Mouse (Mus musculus) stomach, embryonic 15.5 days (tissue): ENCODE measurements around the gene Zfp423. TPM values are rescaled to one million over a fixed set of nuclear protein-coding genes. Genes with fewer than 3 reads are reported as not detected.

Source experiments
- ATAC-seq: fragments of 200-750 bp; cut with Nextera tagmentation; 2 replicates; pipeline ENCODE4 v1.8.0; 2017; ENCODE audit warnings: low read depth, moderate number of reproducible peaks, moderate TSS enrichment; ENCODE audit not compliant: insufficient read depth, low FRiP score
- H3K27ac ChIP-seq: fragments of 300-500 bp; sonication (generic); 2 replicates; pipeline ENCODE4 v1.5.1; 2015; ENCODE audit warnings: mild to moderate bottlenecking, inconsistent platforms
- H3K27me3 ChIP-seq: fragments of 300-500 bp; sonication (generic); replicated peaks from 2 replicates; pipeline ENCODE4 v1.6.1; 2015; ENCODE audit warnings: inconsistent platforms
- H3K36me3 ChIP-seq: fragments of 300-500 bp; sonication (generic); 2 replicates; pipeline ENCODE4 v1.6.1; 2015; ENCODE audit warnings: inconsistent platforms
- H3K4me1 ChIP-seq: fragments of 300-500 bp; sonication (generic); 2 replicates; pipeline ENCODE4 v1.6.1; 2015; ENCODE audit warnings: inconsistent platforms
- H3K4me2 ChIP-seq: fragments of 300-500 bp; sonication (generic); 2 replicates; pipeline ENCODE4 v1.6.1; 2015; ENCODE audit warnings: mild to moderate bottlenecking, inconsistent platforms
- H3K4me3 ChIP-seq: fragments of 300-500 bp; sonication (generic); replicated peaks from 2 replicates; pipeline ENCODE4 v1.5.1; 2015; ENCODE audit warnings: inconsistent platforms
- H3K9ac ChIP-seq: fragments of 300-500 bp; sonication (generic); 2 replicates; pipeline ENCODE4 v1.6.1; 2015; ENCODE audit warnings: inconsistent platforms
- H3K9me3 ChIP-seq: fragments of 300-500 bp; sonication (generic); 2 replicates; pipeline ENCODE4 v1.6.1; 2016; ENCODE audit warnings: inconsistent platforms
- WGBS: fragments of 180-500 bp; shearing (Covaris S2); methylation state at CpG from one replicate; pipeline ENCODE4 v1.1.7; 2015; 5-methylcytosine and 5-hydroxymethylcytosine counted together
- polyA plus RNA-seq: library from polyadenylated mRNA; unstranded; fragments of >200 nt; fragmentation: Nextera tagmentation; extraction: Ambion mirVana; gene quantifications from 2 replicates; pipeline ENCODE4 v1.2.1, GENCODE M21; 2015

Gene Zfp423
- polyA plus RNA-seq, 1 experiment from 2014 or later, result 9.3 TPM

GRCm38 (mm10) chr8:87701583-87701982 is 257.8 kb downstream of the Zfp423 start:
- 0 out of 2 replicates have a peak, but pooled peaks cover 11% of the 10 kb centered on the region for H3K4me1 ChIP-seq
- no peaks in the 10 kb centered on the region for H3K9me3 ChIP-seq
- 66% methylated on average over 4 of the region's 4 CpGs for WGBS
- no peak overlapping the region for H3K4me2 ChIP-seq
- no peaks in the 10 kb centered on the region for H3K27me3 ChIP-seq
- ATAC-seq, result no peak
- H3K4me3 ChIP-seq, result no peak overlapping the region
- H3K9ac ChIP-seq, result no peak overlapping the region
- no peaks in the 10 kb centered on the region for H3K36me3 ChIP-seq
- no peak overlapping the region for H3K27ac ChIP-seq

- WGBS, result 39% methylated on average over 12 of the region's 12 CpGs
- Histone ChIP-seq H3K9me3 (no peaks in the 10 kb centered on the region), H3K4me2 (no peak overlapping the region), H3K4me1 (0 out of 2 replicates have a peak, but pooled peaks cover 11% of the 10 kb centered on the region), H3K36me3 (no peaks in the 10 kb centered on the region), H3K9ac (no peak overlapping the region), H3K27me3 (no peaks in the 10 kb centered on the region), H3K27ac (no peak overlapping the region), H3K4me3 (no peak overlapping the region)
- no peak for ATAC-seq
These were observed 259.1 kb downstream of the Zfp423 start for GRCm38 (mm10) chr8:87700321-87700720.

GRCm38 (mm10) chr8:87697127-87697526 is 262.3 kb downstream of the Zfp423 start:
- 0 out of 2 replicates have a peak, but pooled peaks cover 7% of the 10 kb centered on the region for H3K4me1 ChIP-seq
- H3K4me2 ChIP-seq, result no peak overlapping the region
- 70% methylated on average over 9 of the region's 9 CpGs for WGBS
- no peak overlapping the region for H3K27ac ChIP-seq
- H3K9ac ChIP-seq, result no peak overlapping the region
- H3K9me3 ChIP-seq, result no peaks in the 10 kb centered on the region
- no peak overlapping the region for H3K4me3 ChIP-seq
- no peak for ATAC-seq
- no peaks in the 10 kb centered on the region for H3K27me3 ChIP-seq
- H3K36me3 ChIP-seq, result no peaks in the 10 kb centered on the region

- H3K4me2 ChIP-seq, result no peak overlapping the region
- H3K9me3 ChIP-seq, result no peaks in the 10 kb centered on the region
- no peak overlapping the region for H3K4me3 ChIP-seq
- no peaks in the 10 kb centered on the region for H3K36me3 ChIP-seq
- no peak for ATAC-seq
- no peak overlapping the region for H3K27ac ChIP-seq
- WGBS, result 59% methylated on average over 4 of the region's 4 CpGs
- no peak overlapping the region for H3K9ac ChIP-seq
- H3K27me3 ChIP-seq, result no peaks in the 10 kb centered on the region
- H3K4me1 ChIP-seq, result peaks cover 22% of the 10 kb centered on the region
These were observed 265.7 kb downstream of the Zfp423 start for GRCm38 (mm10) chr8:87693741-87694140.

GRCm38 (mm10) chr8:87690100-87691095 is 269.0 kb downstream of the Zfp423 start:
- ATAC-seq, result no peak
- Histone ChIP-seq H3K4me1 (peaks cover 22% of the 10 kb centered on the region), H3K27me3 (no peaks in the 10 kb centered on the region), H3K27ac (0 out of 2 replicates have a peak overlapping the region, but pooled peaks have one; percentile 13), H3K4me3 (no peak overlapping the region), H3K9ac (no peak overlapping the region), H3K9me3 (no peaks in the 10 kb centered on the region), H3K4me2 (peak overlapping the region; percentile 44), H3K36me3 (no peaks in the 10 kb centered on the region)
- WGBS, result 22% methylated on average over 28 of the region's 28 CpGs

- Histone ChIP-seq H3K4me3 (no peak overlapping the region), H3K9ac (no peak overlapping the region), H3K4me1 (peaks cover 22% of the 10 kb centered on the region), H3K4me2 (no peak overlapping the region), H3K27me3 (no peaks in the 10 kb centered on the region), H3K9me3 (no peaks in the 10 kb centered on the region), H3K36me3 (0 out of 2 replicates have a peak, but pooled peaks cover 4% of the 10 kb centered on the region), H3K27ac (no peak overlapping the region)
- no peak for ATAC-seq
- WGBS, result 71% methylated on average over 6 of the region's 6 CpGs
These were observed 270.2 kb downstream of the Zfp423 start for GRCm38 (mm10) chr8:87689192-87689591.

- no peaks in the 10 kb centered on the region for H3K27me3 ChIP-seq
- WGBS, result 71% methylated on average over 4 of the region's 4 CpGs
- H3K9ac ChIP-seq, result no peak overlapping the region
- H3K9me3 ChIP-seq, result no peaks in the 10 kb centered on the region
- no peak overlapping the region for H3K27ac ChIP-seq
- H3K4me1 ChIP-seq, result peaks cover 22% of the 10 kb centered on the region
- no peak for ATAC-seq
- H3K36me3 ChIP-seq, result 0 out of 2 replicates have a peak, but pooled peaks cover 4% of the 10 kb centered on the region
- no peak overlapping the region for H3K4me3 ChIP-seq
- no peak overlapping the region for H3K4me2 ChIP-seq
These were observed 271.0 kb downstream of the Zfp423 start for GRCm38 (mm10) chr8:87688348-87688747.

- Histone ChIP-seq H3K9ac (no peak overlapping the region), H3K4me1 (peaks cover 18% of the 10 kb centered on the region), H3K4me2 (no peak overlapping the region), H3K36me3 (0 out of 2 replicates have a peak, but pooled peaks cover 4% of the 10 kb centered on the region), H3K27ac (no peak overlapping the region), H3K4me3 (no peak overlapping the region), H3K27me3 (no peaks in the 10 kb centered on the region), H3K9me3 (no peaks in the 10 kb centered on the region)
- ATAC-seq, result no peak
- 79% methylated on average over 10 of the region's 10 CpGs for WGBS
These were observed 272.3 kb downstream of the Zfp423 start for GRCm38 (mm10) chr8:87686986-87687698.

GRCm38 (mm10) chr8:87686026-87686425 is 273.4 kb downstream of the Zfp423 start:
- 77% methylated on average over 3 of the region's 3 CpGs for WGBS
- Histone ChIP-seq H3K27me3 (no peaks in the 10 kb centered on the region), H3K27ac (no peak overlapping the region), H3K4me3 (no peak overlapping the region), H3K4me1 (peaks cover 14% of the 10 kb centered on the region), H3K9ac (no peak overlapping the region), H3K9me3 (no peaks in the 10 kb centered on the region), H3K4me2 (no peak overlapping the region), H3K36me3 (0 out of 2 replicates have a peak, but pooled peaks cover 4% of the 10 kb centered on the region)
- ATAC-seq, result no peak

GRCm38 (mm10) chr8:87685392-87685791 is 274.0 kb downstream of the Zfp423 start:
- no peaks in the 10 kb centered on the region for H3K9me3 ChIP-seq
- no peaks in the 10 kb centered on the region for H3K27me3 ChIP-seq
- H3K9ac ChIP-seq, result no peak overlapping the region
- H3K4me2 ChIP-seq, result no peak overlapping the region
- H3K4me1 ChIP-seq, result peaks cover 9% of the 10 kb centered on the region
- H3K27ac ChIP-seq, result no peak overlapping the region
- 0 out of 2 replicates have a peak, but pooled peaks cover 4% of the 10 kb centered on the region for H3K36me3 ChIP-seq
- WGBS, result 70% methylated on average over 8 of the region's 8 CpGs
- ATAC-seq, result no peak
- no peak overlapping the region for H3K4me3 ChIP-seq

- Histone ChIP-seq H3K4me2 (no peak overlapping the region), H3K9ac (no peak overlapping the region), H3K9me3 (no peaks in the 10 kb centered on the region), H3K27me3 (no peaks in the 10 kb centered on the region), H3K4me1 (no peaks in the 10 kb centered on the region), H3K36me3 (0 out of 2 replicates have a peak, but pooled peaks cover 4% of the 10 kb centered on the region), H3K27ac (no peak overlapping the region), H3K4me3 (no peak overlapping the region)
- ATAC-seq, result no peak
- WGBS, result 85% methylated on average over 3 of the region's 3 CpGs
These were observed 277.3 kb downstream of the Zfp423 start for GRCm38 (mm10) chr8:87682066-87682465.
